Mouse (Mus musculus): ENCODE results near the gene Slc26a5.

- no peak for TF ChIP-seq CTCF (IDR thresholded peaks at IDR 0.05; ENCODE audit: control insufficient read depth, insufficient read depth, low read length)
- no peak for TF ChIP-seq POLR2A (IDR thresholded peaks at IDR 0.05; ENCODE audit: borderline replicate concordance, control insufficient read depth, low read depth, low read length)
Observed at GRCm38 (mm10) chr5:21784161-21785052, 81.0 kb downstream of the Slc26a5 start.
